Comparison of ENCODE assay signal across 25 mouse cellular contexts in genomic region chr5:137116987-137117386, GRCm38 (mm10). TPM values are rescaled to one million over a fixed set of nuclear protein-coding genes. Genes with fewer than 3 reads are reported as not detected.
A peak's percentile ranks its signal among the peaks of the same experiment; 100 is the strongest.
DNase-seq lines count a peak whose midpoint lies in the region; ATAC-seq and TF ChIP-seq lines count a peak whose summit lies in the region.
"Had no signal": no experiment of that assay in that cellular context is flagged by ENCODE, and none has a peak within 500 bp of the region (broad histone marks: within the 10 kb centered on the region; RNA-seq: fewer than 3 reads in every experiment).

No protein-coding gene starts in this region.

- TF ChIP-seq RAD21 in MEL (IDR thresholded peaks at IDR 0.05; ENCODE audit: low read depth, low read length), result no peak

- H3K27me3 ChIP-seq in heart, adult 2 months (ENCODE audit: control insufficient read depth, insufficient read depth, low read length), result no peaks in the 10 kb centered on the region
- H3K27me3 ChIP-seq in liver, embryonic 11.5 days (replicated peaks; ENCODE audit: control insufficient read depth, insufficient read depth, low read length), result no peaks in the 10 kb centered on the region
- no peaks in the 10 kb centered on the region for H3K27me3 ChIP-seq in MEL (ENCODE audit: control insufficient read depth in 1 of 2, insufficient read depth in 2 of 2, low read length in 2 of 2)
- H3K27me3 ChIP-seq in liver, postnatal 0 days (ENCODE audit: insufficient read depth, low read length), result no peaks in the 10 kb centered on the region
- H3K27me3 ChIP-seq: embryonic facial prominence, embryonic 15.5 days; hindbrain, embryonic 15.5 days; Patski; stomach, embryonic 15.5 days had no signal

- WGBS in heart, adult 2 months, result 92% methylated on average over 2 of the region's 2 CpGs
- WGBS in liver, embryonic 11.5 days, result 64% methylated on average over 2 of the region's 2 CpGs
- WGBS in liver, postnatal 0 days (ENCODE audit: insufficient replicate concordance), result 69% methylated on average over 2 of the region's 2 CpGs

- H3K4me3 ChIP-seq in heart, adult 2 months, result no peak overlapping the region
- H3K4me3 ChIP-seq in liver, embryonic 11.5 days (ENCODE audit: low read depth, low read length), result no peak overlapping the region
- H3K4me3 ChIP-seq in MEL (ENCODE audit: control insufficient read depth in 1 of 2, insufficient read depth in 1 of 2, low read depth in 2 of 2, low read length in 2 of 2), result peak overlapping the region; percentile 70 to 73
- peak overlapping the region; percentile 81 for H3K4me3 ChIP-seq in liver, postnatal 0 days (ENCODE audit: low read depth, low read length)
- no peak overlapping the region for H3K4me3 ChIP-seq in gastrocnemius, adult 2 months

- H3K27ac ChIP-seq in heart, adult 2 months, result peak overlapping the region; percentile 95; the same call in 1 of the 2 replicates
- H3K27ac ChIP-seq in liver, embryonic 11.5 days (ENCODE audit: low read depth, low read length), result peak overlapping the region; percentile 93
- peak overlapping the region; percentile 99 for H3K27ac ChIP-seq in MEL (ENCODE audit: control insufficient read depth, low read depth, low read length)
- H3K27ac ChIP-seq in liver, postnatal 0 days (ENCODE audit: low read depth), result peak overlapping the region; percentile 93
- no peak overlapping the region for H3K27ac ChIP-seq in gastrocnemius, adult 2 months
- H3K27ac ChIP-seq: embryonic facial prominence, embryonic 15.5 days; hindbrain, embryonic 15.5 days had no signal

- H3K9me3 ChIP-seq in liver, embryonic 11.5 days (ENCODE audit: control insufficient read depth, low read length), result peaks cover 28% of the 10 kb centered on the region
- no peaks in the 10 kb centered on the region for H3K9me3 ChIP-seq in MEL (replicated peaks; ENCODE audit: insufficient read depth, low read length)
- H3K9me3 ChIP-seq in liver, postnatal 0 days (ENCODE audit: low read length), result peaks cover 22% of the 10 kb centered on the region
- H3K9me3 ChIP-seq: embryonic facial prominence, embryonic 15.5 days; hindbrain, embryonic 15.5 days; stomach, embryonic 15.5 days had no signal

- DNase-seq in heart, adult 2 months, result no peak
- no peak for DNase-seq in heart, adult 18-20 months
- DNase-seq in liver, embryonic 11.5 days (ENCODE audit: low spot score), result no peak
- DNase-seq in liver, result no peak
- DNase-seq in MEL (ENCODE audit: low read depth, low spot score), result no peak
- no peak for DNase-seq in liver, postnatal 0 days
- no peak for DNase-seq in gastrocnemius, adult 2 months
- DNase-seq: adrenal gland, postnatal 14 days; cerebellum, adult 8-10 months; gastrocnemius, postnatal 36 days; heart, postnatal 14 days; kidney, adult 11 months; kidney, postnatal 10 days; left cerebral cortex, postnatal 4 days; lung, postnatal 10 days had no signal

- TF ChIP-seq CTCF in heart, adult 2 months (IDR thresholded peaks at IDR 0.05), result no peak
- no peak for TF ChIP-seq CTCF in MEL (IDR thresholded peaks at IDR 0.05 in 2 of 3, conservative IDR thresholded peaks at IDR 0.05 in 1 of 3; ENCODE audit: control insufficient read depth in 1 of 3, insufficient read depth in 1 of 3, low read depth in 2 of 3, low read length in 3 of 3, poor library complexity in 1 of 3, severe bottlenecking in 1 of 3)
- no peak for TF ChIP-seq CTCF in liver, postnatal 0 days (IDR thresholded peaks at IDR 0.05; ENCODE audit: low read depth)
- TF ChIP-seq CTCF in gastrocnemius, adult 2 months (IDR thresholded peaks at IDR 0.05), result no peak

- no peak for TF ChIP-seq EP300 in heart, adult 2 months (IDR thresholded peaks at IDR 0.05; ENCODE audit: insufficient read depth, low read depth, low read length)
- no peak for TF ChIP-seq EP300 in MEL (IDR thresholded peaks at IDR 0.05; ENCODE audit: low read depth in 1 of 2, low read length in 2 of 2)
- TF ChIP-seq EP300 in liver, postnatal 0 days (IDR thresholded peaks at IDR 0.05; ENCODE audit: low read depth), result no peak

- ATAC-seq in liver, embryonic 11.5 days (replicated peaks; ENCODE audit: low FRiP score), result no peak
- ATAC-seq in liver, postnatal 0 days, result no peak
- ATAC-seq: forebrain, embryonic 14.5 days; midbrain, embryonic 16.5 days had no signal

- H3K4me2 ChIP-seq in liver, embryonic 11.5 days, result peak overlapping the region; percentile 94; the same call in 1 of the 2 replicates
- peak overlapping the region; percentile 81 for H3K4me2 ChIP-seq in liver, postnatal 0 days (ENCODE audit: low read depth, low read length)

- intact Hi-C loops in heart, adult 2 months (cut with DNase I), result no loop called here
- intact Hi-C loops in gastrocnemius, adult 2 months (cut with DNase I), result no loop called here

- TF ChIP-seq POLR2A in heart, adult 2 months (IDR thresholded peaks at IDR 0.05; ENCODE audit: insufficient read depth, low read depth, low read length), result no peak
- TF ChIP-seq POLR2A in MEL (IDR thresholded peaks at IDR 0.05; ENCODE audit: control insufficient read depth in 1 of 2, insufficient read depth in 1 of 2, low read depth in 1 of 2, low read length in 2 of 2, poor library complexity in 1 of 2), result no peak

- no peak overlapping the region for H3K9ac ChIP-seq in heart, adult 2 months (ENCODE audit: low read depth, low read length)
- no peak overlapping the region for H3K9ac ChIP-seq in liver, embryonic 11.5 days (ENCODE audit: low read depth, low read length)
- peak overlapping the region; percentile 77 for H3K9ac ChIP-seq in MEL (ENCODE audit: control insufficient read depth, low read depth, low read length, poor library complexity, severe bottlenecking)
- H3K9ac ChIP-seq in liver, postnatal 0 days (replicated peaks), result peak overlapping the region; percentile 88

- peaks cover 6% of the 10 kb centered on the region for H3K4me1 ChIP-seq in heart, adult 2 months (ENCODE audit: control insufficient read depth, insufficient read depth, low read length)
- H3K4me1 ChIP-seq in liver, embryonic 11.5 days (replicated peaks; ENCODE audit: control insufficient read depth, insufficient read depth, low read length), result peaks cover 9% of the 10 kb centered on the region
- peaks cover 0 to 32% of the 10 kb centered on the region in 2 experiments; a peak in 3 of 4 replicates for H3K4me1 ChIP-seq in MEL (ENCODE audit: control insufficient read depth in 1 of 2, insufficient read depth in 2 of 2, low read length in 2 of 2)
- H3K4me1 ChIP-seq in liver, postnatal 0 days (ENCODE audit: insufficient read depth), result peaks cover 22% of the 10 kb centered on the region

- H3K79me2 ChIP-seq in heart, adult 2 months (replicated peaks; ENCODE audit: control insufficient read depth, insufficient read depth, low read length), result peaks cover 2% of the 10 kb centered on the region; the same call in 1 of the 2 replicates
- H3K79me2 ChIP-seq in MEL (ENCODE audit: control insufficient read depth, insufficient read depth, low read length, poor library complexity), result peaks cover 33% of the 10 kb centered on the region

- H3K36me3 ChIP-seq in heart, adult 2 months (ENCODE audit: control insufficient read depth, insufficient read depth, low read length), result no peaks in the 10 kb centered on the region
- peaks cover 25% of the 10 kb centered on the region for H3K36me3 ChIP-seq in liver, embryonic 11.5 days (ENCODE audit: control insufficient read depth, insufficient read depth, low read length)
- peaks cover 0 to 29% of the 10 kb centered on the region in 2 experiments; a peak in 3 of 4 replicates for H3K36me3 ChIP-seq in MEL (ENCODE audit: control insufficient read depth in 1 of 2, insufficient read depth in 2 of 2, low read length in 2 of 2)
- H3K36me3 ChIP-seq in liver, postnatal 0 days (replicated peaks; ENCODE audit: insufficient read depth, low read length), result peaks cover 28% of the 10 kb centered on the region
- H3K36me3 ChIP-seq: hindbrain, embryonic 15.5 days had no signal

TF ChIP-seq in MEL, 35 proteins besides CTCF, POLR2A, EP300 and RAD21:
- TF ChIP-seq MYB (IDR thresholded peaks at IDR 0.05; ENCODE audit: low read depth, low read length) (no peak), ZNF384 (IDR thresholded peaks at IDR 0.05; ENCODE audit: low read depth, low read length) (peak; percentile 66; the same call in 1 of the 2 replicates)

RNA-seq across cellular contexts. Expression of gene Trim56, which starts 1.0 kb away (rescaled TPM):
- total RNA-seq in heart, adult 2 months (2021), result 10 to 100 TPM; 19.0 to 22.2 TPM
- 6.9 and 7.5 TPM in 2 replicates for polyA plus RNA-seq in heart, adult 2 months (2012; rRNA removed)
- total RNA-seq in heart, adult 18-20 months (2021), result 10 to 100 TPM; 19.0 to 21.5 TPM
- 8.7 and 8.8 TPM in 2 replicates for polyA plus RNA-seq in liver, embryonic 11.5 days (2014; fragmentation: Nextera tagmentation; extraction: Ambion mirVana)
- total RNA-seq in MEL (2012; rRNA removed), result 19.7 and 21.8 TPM in 2 replicates
- 10 to 100 TPM; 22.8 to 75.8 TPM for polyA plus RNA-seq in MEL (2012; ENCODE audit: insufficient read depth in 1 of 2, insufficient read length in 2 of 2, low read depth in 1 of 2, low replicate concordance in 2 of 2, missing spikeins in 1 of 2)
- polyA plus RNA-seq in liver, postnatal 0 days (2015; fragmentation: Nextera tagmentation; extraction: Ambion mirVana), result 6.4 and 7.4 TPM in 2 replicates
- 1 to 10 TPM; 7.5 to 9.3 TPM for total RNA-seq in gastrocnemius, adult 2 months (2021)

RNA-seq across cellular contexts. Expression of gene Muc3, which starts 32.1 kb away (rescaled TPM):
- not detected for total RNA-seq in heart, adult 2 months (2021)
- polyA plus RNA-seq in heart, adult 2 months (2012; rRNA removed), result not detected in 2 replicates
- not detected for total RNA-seq in heart, adult 18-20 months (2021)
- polyA plus RNA-seq in liver, embryonic 11.5 days (2014; fragmentation: Nextera tagmentation; extraction: Ambion mirVana), result not detected in 2 replicates
- not detected in 2 replicates for total RNA-seq in MEL (2012; rRNA removed)
- polyA plus RNA-seq in MEL (2012; ENCODE audit: insufficient read depth in 1 of 2, insufficient read length in 2 of 2, low read depth in 1 of 2, low replicate concordance in 2 of 2, missing spikeins in 1 of 2), result not detected
- polyA plus RNA-seq in liver, postnatal 0 days (2015; fragmentation: Nextera tagmentation; extraction: Ambion mirVana), result not detected in 2 replicates
- total RNA-seq in gastrocnemius, adult 2 months (2021), result not detected
- total RNA-seq: adrenal gland, postnatal 14 days; gastrocnemius, postnatal 36 days; heart, postnatal 14 days; layer of hippocampus, adult 2 months; left cerebral cortex, postnatal 4 days; megakaryocyte-erythroid progenitor cell, adult 5-6 weeks had no signal
- polyA plus RNA-seq: cortical plate, adult 2 months; embryonic facial prominence, embryonic 15.5 days; forebrain, embryonic 14.5 days; hindbrain, embryonic 15.5 days; midbrain, embryonic 16.5 days; Patski had no signal

RNA-seq across cellular contexts. Expression of gene Serpine1, which starts 44.9 kb away (rescaled TPM):
- 10 to 100 TPM; 24.0 to 29.6 TPM for total RNA-seq in heart, adult 2 months (2021)
- polyA plus RNA-seq in heart, adult 2 months (2012; rRNA removed), result 21.9 and 41.8 TPM in 2 replicates
- total RNA-seq in heart, adult 18-20 months (2021), result 10 to 100 TPM; 18.4 to 33.2 TPM
- polyA plus RNA-seq in liver, embryonic 11.5 days (2014; fragmentation: Nextera tagmentation; extraction: Ambion mirVana), result 0.09 and 0.15 TPM in 2 replicates
- 0.04 and 0.13 TPM in 2 replicates for total RNA-seq in MEL (2012; rRNA removed)
- polyA plus RNA-seq in MEL (2012; ENCODE audit: insufficient read depth in 1 of 2, insufficient read length in 2 of 2, low read depth in 1 of 2, low replicate concordance in 2 of 2, missing spikeins in 1 of 2), result under 1 TPM in 1 of 2 experiments, not detected in 1; 0.11 TPM
- 0.23 and 0.25 TPM in 2 replicates for polyA plus RNA-seq in liver, postnatal 0 days (2015; fragmentation: Nextera tagmentation; extraction: Ambion mirVana)
- 1 to 10 TPM; 2.5 to 2.8 TPM for total RNA-seq in gastrocnemius, adult 2 months (2021)
- polyA plus RNA-seq: activated CD4-positive, CD25-positive, alpha-beta regulatory T cell, adult 4 months had no signal

Comparison
In these comparisons a context has a peak if more than half of its experiments do, and no peak if none do; other contexts are left out.
1. H3K4me3 ChIP-seq: peak in MEL (2 of 2) and liver, postnatal 0 days (single experiment); none in heart, adult 2 months (single experiment), liver, embryonic 11.5 days (single experiment) and gastrocnemius, adult 2 months (single experiment).
2. H3K9ac ChIP-seq: peak in MEL (single experiment) and liver, postnatal 0 days (single experiment); none in heart, adult 2 months (single experiment) and liver, embryonic 11.5 days (single experiment).
3. RNA of gene Serpine1, which starts 44.9 kb away (total RNA-seq): 18.4 to 33.2 TPM in heart, adult 18-20 months and 24.0 to 29.6 TPM in heart, adult 2 months; 2.5 to 2.8 TPM in gastrocnemius, adult 2 months and 0.04 to 0.13 TPM in MEL; every median in the first group is over 4 times any median in the second.